Mouse (Mus musculus): Measurements from ENCODE around the gene Cmss1. TPM values are rescaled to one million over a fixed set of nuclear protein-coding genes. Genes with fewer than 3 reads are reported as not detected.
A peak's percentile ranks its signal among the peaks of the same experiment; 100 is the strongest.

Gene Cmss1
- total RNA-seq, 2 experiments from 2014 or later, result 14.1 to 17.6 TPM

DNA sequence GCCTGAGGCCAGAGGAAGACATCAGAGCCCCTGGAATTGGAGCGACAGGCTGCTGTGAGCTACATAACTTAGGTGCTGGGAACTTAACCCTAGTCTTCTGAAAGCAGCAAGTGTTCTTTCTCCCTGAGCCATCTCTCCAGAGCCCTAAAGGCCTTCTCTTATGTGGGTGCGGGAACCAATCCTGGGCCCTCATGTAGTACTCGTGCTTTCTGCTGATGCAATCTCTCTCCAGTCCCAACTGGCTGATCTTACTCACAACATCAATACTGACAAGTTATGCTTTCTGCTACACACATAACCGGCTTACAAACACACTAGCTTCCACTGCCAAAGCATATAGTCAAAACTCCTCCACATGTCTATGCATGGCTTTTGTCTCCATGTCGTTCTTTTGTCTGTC is 120.4 kb downstream of the Cmss1 start:
- intact Hi-C loops (cut with DNase I), result no loop called here
- DNase-seq (ENCODE audit: extremely low spot score in 1 of 2, low spot score in 2 of 2), result no peak

DNA sequence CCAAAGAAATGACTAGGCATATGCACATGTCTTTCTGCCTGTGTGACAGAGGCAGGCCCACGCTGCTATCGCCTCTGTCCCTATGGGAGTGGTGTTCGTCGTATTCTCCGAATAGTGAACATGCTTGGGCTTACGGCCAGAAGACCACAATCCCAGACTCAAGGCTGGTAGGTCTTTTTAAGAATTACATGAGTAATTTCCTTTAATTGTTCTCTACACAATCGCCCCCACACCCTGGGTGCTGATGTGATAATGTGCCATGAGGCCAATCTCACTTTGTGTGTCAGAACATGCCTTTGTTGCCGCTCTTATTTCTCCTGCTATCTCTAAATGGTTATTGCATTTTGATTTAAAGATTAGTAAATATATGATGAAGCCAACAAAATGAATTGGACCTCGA is 121.4 kb downstream of the Cmss1 start:
- intact Hi-C loops (cut with DNase I), result no loop called here
- DNase-seq (ENCODE audit: extremely low spot score in 1 of 2, low spot score in 2 of 2), result peak in 1 of 2 experiments; percentile 29

DNA sequence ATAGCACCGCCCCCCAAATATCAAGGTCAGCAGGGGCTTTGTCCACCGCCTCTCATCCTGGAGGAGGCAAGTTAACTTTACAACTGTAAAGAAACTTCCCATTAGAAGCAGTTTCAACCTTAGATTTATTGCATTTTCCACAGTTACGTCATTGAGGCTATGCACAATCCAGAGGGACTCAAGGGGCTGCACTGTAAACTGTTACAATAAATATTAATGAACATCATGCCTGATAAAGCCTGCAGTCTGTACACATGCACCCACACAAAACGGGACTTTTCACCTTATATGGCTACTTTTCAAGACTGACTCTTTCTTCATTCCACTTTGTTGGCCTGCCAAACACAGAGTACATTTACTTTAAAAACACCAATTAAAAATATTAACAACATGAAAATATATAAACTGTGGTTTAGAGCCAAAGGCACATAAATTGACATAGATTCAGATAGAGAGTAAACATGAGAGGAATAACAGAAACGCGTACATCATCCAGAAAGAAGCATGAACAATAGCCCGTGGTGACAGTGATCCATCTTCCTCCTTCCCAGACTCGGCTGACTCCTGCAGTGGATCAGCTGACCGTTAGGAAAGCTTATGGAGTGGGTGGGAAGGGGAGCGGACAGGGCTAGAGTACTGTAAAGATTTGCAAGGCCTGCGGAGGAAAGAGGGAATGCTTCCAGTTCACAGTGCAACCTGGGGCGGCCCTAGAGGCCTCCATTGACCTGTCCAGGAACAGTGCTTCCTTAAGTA is 122.4 kb downstream of the Cmss1 start:
- no peak for DNase-seq (ENCODE audit: extremely low spot score in 1 of 2, low spot score in 2 of 2)
- intact Hi-C loops (cut with DNase I), result no loop called here

DNA sequence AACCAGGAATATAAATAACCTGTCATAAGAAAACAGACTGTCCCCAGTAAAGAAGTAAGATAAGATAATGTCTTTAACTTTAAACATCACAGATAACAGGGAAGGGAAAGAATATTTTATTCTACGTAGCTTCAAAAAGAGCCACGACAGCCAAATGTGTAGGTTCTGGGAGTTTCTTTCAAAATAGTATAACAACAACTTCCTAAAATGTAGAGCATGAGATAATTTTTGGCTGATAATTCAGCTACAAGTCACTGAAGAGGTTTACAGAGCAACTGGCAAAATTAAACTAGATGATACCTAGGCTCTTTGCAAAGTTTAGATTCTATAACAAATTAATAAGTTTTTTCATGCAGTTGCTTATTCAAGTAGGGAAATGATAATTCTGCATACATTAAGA is 123.2 kb downstream of the Cmss1 start:
- DNase-seq (ENCODE audit: extremely low spot score in 1 of 2, low spot score in 2 of 2), result no peak
- intact Hi-C loops (cut with DNase I), result no loop called here

DNA sequence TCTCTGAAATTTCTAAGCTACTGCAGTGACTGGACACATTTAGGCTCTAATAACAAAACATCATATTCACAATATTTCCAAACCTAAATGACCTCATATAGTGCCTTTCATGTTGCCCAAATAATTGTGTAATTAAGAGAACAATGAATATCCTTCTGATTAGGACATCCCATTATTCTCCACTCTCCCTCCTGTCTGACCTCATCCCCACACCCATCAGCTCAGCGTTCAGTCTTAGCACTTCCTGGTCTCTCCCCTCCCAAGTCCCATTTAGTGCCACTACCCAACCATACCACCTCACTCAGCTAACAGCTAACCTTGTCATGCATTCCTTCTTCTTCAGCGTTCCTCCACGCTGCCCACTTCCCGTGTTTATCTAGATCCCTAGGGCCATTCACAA is 123.8 kb downstream of the Cmss1 start:
- DNase-seq (ENCODE audit: extremely low spot score in 1 of 2, low spot score in 2 of 2), result no peak
- intact Hi-C loops (cut with DNase I), result no loop called here

DNA sequence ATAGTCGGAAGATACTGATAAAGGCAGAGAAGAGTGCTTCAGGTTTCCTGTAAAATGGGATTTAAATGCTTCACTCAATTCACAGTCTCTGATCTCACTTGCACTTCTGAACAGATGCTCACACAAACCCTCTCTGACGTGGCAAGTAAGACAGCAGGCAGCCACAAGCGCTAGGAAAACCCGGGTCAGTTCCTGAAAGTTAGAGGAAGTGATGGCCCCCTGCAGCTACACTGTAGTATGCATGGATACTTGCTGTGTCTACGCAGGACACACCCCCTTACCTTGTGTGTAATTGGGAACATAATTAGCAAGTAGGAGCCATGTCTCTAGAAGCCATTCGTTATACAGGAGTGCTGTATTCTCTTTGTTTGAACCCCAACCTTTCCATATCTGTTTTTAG is 124.4 kb downstream of the Cmss1 start:
- intact Hi-C loops (cut with DNase I), result no loop called here
- no peak for DNase-seq (ENCODE audit: extremely low spot score in 1 of 2, low spot score in 2 of 2)

DNA sequence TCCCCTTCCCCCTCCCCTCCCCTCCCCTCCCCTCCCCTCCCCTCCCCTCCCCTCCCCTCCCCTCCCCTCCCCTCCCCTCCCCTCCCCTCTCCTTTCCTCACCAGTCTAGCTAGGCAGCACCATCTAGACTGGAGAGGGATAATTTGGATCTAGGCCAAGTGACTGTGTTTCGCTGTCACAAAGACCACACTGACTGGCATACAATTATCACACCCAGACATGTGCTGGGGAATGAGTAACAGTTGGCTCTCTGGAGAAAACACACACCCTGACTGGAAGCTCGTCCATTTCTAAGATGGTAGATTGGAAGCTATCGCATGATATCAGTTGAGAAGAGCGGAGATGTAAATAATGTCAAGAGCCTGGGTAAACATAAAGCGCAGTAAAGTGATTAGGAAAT is 126.9 kb downstream of the Cmss1 start:
- no peak for DNase-seq (ENCODE audit: extremely low spot score in 1 of 2, low spot score in 2 of 2)
- intact Hi-C loops (cut with DNase I), result no loop called here

DNA sequence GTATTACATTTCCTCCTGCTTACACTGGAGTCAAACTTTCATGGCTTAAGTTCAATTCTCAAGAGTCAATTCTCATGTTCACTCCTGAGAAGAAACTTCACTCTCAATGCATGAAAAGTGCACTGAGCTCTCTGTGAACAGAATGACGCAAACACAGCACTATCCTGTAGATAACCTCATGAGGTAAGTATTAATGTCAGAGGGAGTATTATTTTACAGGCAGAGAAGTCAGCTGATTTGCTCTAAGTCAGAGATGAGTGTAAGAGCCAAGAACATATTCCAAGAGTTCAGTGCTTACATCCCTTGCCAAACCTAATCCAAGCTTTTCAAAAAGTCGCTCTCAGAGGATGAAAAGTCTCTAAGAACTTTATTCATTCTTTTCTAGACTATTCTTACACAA is 128.2 kb downstream of the Cmss1 start:
- no peak for DNase-seq (ENCODE audit: extremely low spot score in 1 of 2, low spot score in 2 of 2)
- intact Hi-C loops (cut with DNase I), result no loop called here

DNA sequence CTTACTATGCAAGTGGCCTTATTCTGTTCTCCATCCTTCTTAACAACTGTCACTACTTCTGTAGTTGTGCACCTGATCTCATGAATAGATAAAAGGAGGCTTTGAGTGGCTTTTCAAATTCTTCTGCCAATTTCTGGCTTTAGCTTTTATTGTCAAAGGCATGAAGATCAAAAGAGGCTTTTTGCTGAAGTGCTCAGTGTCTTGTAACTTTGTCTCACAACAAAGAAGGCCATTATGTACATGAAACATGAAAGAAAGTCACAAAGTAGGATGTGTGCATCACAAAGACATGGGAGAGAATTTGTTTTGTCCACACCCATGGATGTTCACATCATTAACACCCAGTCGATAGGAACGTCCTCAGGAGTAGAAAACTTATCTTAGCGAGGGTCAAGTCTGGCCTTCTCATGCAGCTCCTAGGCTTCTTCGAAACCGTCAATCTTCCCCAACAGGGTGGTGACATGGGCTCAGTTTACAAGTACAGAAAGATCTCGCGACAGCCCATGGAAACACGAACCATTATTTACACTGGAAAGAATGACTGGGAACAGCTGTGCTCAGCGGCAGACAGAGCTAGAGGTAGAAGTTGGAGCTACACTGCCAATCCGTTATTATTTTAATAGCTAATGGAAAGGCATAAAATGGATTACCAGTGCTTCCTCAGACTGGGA is 133.1 kb downstream of the Cmss1 start:
- DNase-seq (ENCODE audit: extremely low spot score in 1 of 2, low spot score in 2 of 2), result no peak
- intact Hi-C loops (cut with DNase I), result no loop called here

DNA sequence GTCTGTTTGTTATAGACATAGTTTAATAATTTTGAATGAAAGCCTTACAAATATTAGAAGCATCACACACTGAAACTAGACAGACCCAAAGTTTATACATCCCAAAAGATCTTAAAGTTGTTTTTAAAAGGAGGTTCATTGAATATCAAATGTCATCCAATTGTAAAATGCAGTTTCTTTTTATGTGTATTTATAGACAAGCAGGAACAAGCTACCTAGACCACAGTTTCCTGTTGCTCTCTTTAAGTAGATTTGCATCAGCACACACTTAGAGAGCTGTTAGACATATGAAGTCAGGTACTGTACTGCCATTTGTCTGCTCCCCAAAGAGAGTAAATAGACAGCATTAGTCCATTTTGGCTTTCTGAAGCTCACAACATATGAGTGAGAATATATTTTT is 135.6 kb downstream of the Cmss1 start:
- intact Hi-C loops (cut with DNase I), result no loop called here

DNA sequence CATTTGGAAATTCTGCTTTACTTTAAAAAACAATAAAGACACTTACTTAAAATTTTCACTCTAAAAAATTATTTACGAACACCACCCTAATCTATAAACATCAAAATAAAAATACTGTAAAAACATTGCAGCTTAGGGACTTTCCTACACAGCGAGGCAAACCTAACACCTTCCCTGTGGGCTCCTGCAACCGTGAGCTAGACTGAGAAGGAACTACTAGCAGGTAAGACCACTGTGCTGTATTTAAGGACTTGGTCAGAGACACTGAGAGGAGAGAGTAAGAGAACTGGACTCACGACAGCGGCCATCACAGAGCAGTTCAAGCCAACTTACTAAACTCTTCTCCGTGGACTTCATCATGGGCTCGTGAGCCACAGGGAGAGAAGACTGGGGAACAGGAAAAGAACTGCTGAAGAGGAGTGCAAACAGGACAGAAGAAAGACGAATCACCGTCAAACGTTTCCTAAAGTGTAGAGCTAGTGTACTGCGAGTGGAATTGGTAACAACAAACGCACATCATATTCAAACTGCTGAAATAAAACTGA is 136.3 kb downstream of the Cmss1 start:
- no peak for DNase-seq (ENCODE audit: extremely low spot score in 1 of 2, low spot score in 2 of 2)

More for the DNA sequence above, 135.6 kb downstream of the Cmss1 start:
- no peak for DNase-seq (ENCODE audit: extremely low spot score in 1 of 2, low spot score in 2 of 2)

DNA sequence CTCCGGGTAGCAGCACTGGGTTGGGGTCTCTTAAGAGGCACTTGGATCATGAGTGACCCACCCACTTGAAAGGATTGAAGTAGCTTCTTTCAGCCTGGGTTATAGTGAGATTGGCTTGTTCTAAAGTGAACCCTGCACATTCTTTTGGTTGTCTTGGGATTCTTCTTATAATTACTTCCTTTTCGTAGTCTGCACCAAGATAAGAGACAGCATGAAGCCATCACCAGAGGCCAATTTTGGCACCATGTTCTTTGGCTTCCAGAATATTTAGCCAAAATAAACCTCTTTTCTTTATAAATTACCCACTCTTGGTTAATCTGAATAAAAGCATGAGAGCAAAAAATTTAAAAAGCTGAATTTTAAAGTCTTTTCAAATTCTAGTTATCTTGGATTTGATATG is 136.8 kb downstream of the Cmss1 start:
- DNase-seq (ENCODE audit: extremely low spot score in 1 of 2, low spot score in 2 of 2), result no peak

More for the DNA sequence above, 136.3 kb downstream of the Cmss1 start:
- intact Hi-C loops (cut with DNase I), result no loop called here

DNA sequence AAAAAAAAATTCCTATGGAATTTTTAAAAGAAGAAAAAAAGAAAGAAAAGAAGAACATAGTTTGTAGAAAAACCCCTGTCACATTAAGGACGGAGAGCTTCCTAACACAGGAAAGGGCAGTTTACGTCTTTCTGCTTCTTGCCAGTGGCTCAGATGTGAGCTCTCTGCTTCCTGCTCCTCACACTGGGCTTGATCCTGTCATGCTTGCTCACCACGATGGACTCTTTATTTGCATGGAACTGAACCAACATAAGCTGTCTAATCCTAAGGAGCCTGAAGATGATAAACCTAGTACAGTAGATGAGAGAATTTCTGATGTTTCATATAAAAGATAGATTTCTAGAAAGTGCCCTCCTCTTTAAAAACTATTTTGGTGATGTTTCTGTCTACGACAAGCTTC is 137.4 kb downstream of the Cmss1 start:
- intact Hi-C loops (cut with DNase I), result no loop called here
- DNase-seq (ENCODE audit: extremely low spot score in 1 of 2, low spot score in 2 of 2), result no peak

More for the DNA sequence above, 136.8 kb downstream of the Cmss1 start:
- intact Hi-C loops (cut with DNase I), result no loop called here

DNA sequence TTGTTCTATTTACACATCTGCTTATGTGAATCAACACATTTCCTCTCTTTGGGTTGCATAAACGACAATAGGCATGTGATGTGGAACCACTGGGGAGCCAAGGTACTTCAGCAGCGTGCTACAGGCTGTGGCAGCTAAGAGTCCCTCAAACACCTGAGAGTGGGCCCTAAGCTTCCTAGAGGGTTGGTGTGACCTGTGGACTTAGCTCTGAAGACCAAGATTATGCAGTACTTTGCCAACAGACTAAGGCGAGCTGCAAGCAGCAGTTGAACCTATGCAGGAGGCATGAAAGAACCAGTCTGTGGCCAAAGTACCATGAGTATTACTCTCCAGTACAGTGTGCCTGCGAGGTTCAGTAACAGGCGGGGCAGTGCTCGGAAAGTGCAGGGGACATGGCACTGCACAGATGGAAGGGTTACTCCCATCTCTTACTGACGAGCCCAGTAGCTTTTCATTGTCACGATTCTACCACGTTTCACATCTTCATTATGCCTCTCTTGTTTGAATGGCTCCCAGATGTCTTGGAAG is 141.2 kb downstream of the Cmss1 start:
- intact Hi-C loops (cut with DNase I), result no loop called here
- DNase-seq (ENCODE audit: extremely low spot score in 1 of 2, low spot score in 2 of 2), result no peak

DNA sequence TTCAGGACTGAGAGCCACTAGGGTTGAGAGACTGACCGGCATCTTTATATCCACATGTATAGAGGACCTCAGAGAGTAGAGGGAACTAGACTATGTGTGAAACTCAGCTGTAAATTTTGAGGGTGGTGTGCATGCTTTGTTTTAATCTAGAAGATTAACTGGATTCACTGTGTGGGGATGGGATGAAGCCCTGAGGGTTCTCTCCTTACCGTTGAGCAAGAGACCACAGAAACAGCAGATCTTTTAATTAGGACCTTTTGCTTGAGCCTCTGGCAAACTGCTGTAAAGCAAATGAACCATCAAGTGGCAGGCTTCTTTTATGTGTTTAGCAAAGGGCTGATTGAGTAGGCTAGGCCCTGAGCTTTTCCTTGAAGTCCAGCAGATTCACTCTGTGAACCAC is 150.7 kb downstream of the Cmss1 start:
- intact Hi-C loops (cut with DNase I), result no loop called here

DNA sequence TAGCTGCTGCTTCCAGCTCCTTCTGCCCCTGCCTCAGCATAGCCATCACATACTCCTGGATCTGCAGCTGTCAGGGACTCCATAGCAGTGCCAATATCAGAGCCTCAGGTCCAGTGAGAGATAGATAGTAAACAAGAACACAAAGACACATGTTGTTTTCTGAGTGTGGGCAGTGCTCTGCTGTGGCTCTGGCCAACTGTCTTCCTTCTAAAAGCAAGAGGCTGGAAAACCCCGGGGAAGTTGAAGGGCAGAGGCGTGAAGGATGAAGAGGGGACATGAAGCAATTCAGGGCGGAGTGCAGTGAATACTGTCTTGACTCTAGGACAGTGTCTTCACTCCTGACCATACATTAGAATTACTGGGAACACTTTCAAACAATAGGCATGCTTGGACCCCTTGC is 151.1 kb downstream of the Cmss1 start:
- no peak for DNase-seq (ENCODE audit: extremely low spot score in 1 of 2, low spot score in 2 of 2)
- intact Hi-C loops (cut with DNase I), result no loop called here

More for the DNA sequence above, 150.7 kb downstream of the Cmss1 start:
- DNase-seq (ENCODE audit: extremely low spot score in 1 of 2, low spot score in 2 of 2), result no peak

DNA sequence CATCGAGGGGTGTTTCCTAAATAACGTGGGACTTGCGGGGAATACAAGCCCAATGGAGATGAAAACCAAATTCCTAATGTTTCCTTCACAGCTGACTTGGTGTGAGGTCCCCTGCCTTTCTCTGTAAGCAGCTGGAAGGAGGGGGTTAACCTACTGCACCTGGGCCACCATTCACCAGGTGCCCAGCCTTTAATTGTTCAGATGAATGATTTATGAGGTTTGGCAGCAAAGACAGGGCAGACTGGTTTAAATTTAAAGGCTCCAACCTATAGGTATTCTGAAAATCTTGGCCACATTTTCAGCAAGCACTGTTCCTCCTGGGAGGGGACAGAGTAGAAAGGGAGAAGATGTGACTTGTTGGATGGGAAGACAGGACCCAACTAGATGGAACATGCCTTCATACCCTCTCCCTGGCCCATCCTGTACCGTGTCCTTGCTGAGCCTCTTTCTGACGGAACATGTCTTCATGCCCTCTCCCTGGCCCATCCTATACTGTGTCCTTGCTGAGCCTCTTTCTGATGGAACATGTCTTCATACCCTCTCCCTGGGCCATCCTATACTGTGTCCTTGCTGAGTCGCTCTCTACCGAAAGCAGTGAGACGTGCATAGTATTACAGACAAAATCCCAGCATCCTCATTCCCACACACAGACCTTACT is 152.4 kb downstream of the Cmss1 start:
- no peak for DNase-seq (ENCODE audit: extremely low spot score in 1 of 2, low spot score in 2 of 2)

DNA sequence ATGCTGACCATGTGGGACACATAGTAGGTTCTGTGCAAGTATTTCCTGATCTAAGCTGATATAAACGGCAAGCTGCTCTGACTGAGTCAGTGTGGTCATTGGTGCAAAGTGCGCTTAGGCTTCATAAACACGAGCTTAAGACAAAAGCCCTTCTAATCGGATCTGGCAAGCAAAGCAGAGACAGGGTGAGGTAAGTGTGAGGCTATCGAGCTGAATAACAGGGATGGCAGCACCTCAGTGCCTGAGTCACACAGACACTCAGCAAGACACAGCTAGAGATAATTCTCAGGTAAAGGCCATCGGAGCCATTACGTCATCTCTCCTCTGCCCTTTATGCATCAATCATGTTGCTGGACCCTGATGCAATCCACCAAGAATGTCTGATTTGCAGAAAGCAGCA is 153.7 kb downstream of the Cmss1 start:
- no peak for DNase-seq (ENCODE audit: extremely low spot score in 1 of 2, low spot score in 2 of 2)
- intact Hi-C loops (cut with DNase I), result no loop called here

More for the DNA sequence above, 152.4 kb downstream of the Cmss1 start:
- intact Hi-C loops (cut with DNase I), result no loop called here

Measured in left cerebral cortex, postnatal 10 days (tissue).